25 mouse cellular contexts compared by ENCODE assay signal in genomic region chr10:5967655-5968054, GRCm38 (mm10). TPM values are rescaled to one million over a fixed set of nuclear protein-coding genes. Genes with fewer than 3 reads are reported as not detected.
A peak's percentile ranks its signal among the peaks of the same experiment; 100 is the strongest.
DNase-seq lines count a peak whose midpoint lies in the region; ATAC-seq and TF ChIP-seq lines count a peak whose summit lies in the region.
"Had no signal": no experiment of that assay in that cellular context is flagged by ENCODE, and none has a peak within 500 bp of the region (broad histone marks: within the 10 kb centered on the region; RNA-seq: fewer than 3 reads in every experiment).

No protein-coding gene starts in this region.

- no peak for TF ChIP-seq POLR2A in lung, adult 2 months (IDR thresholded peaks at IDR 0.05; ENCODE audit: borderline replicate concordance, extremely low read depth, low read depth, low read length)
- no peak for TF ChIP-seq POLR2A in CH12.LX (IDR thresholded peaks at IDR 0.05; ENCODE audit: low read depth, low read length)
- TF ChIP-seq POLR2A in myocyte (IDR thresholded peaks at IDR 0.05; ENCODE audit: insufficient read length, low read depth): no peak

- no peak overlapping the region for H3K4me3 ChIP-seq in lung, embryonic 14.5 days (ENCODE audit: low read depth, low read length)
- no peak overlapping the region for H3K4me3 ChIP-seq in lung, adult 2 months (replicated peaks; ENCODE audit: extremely low read depth, low read depth, low read length)
- H3K4me3 ChIP-seq in CH12.LX (replicated peaks in 1 of 3; ENCODE audit: low read depth in 2 of 3, low read length in 2 of 3, poor library complexity in 1 of 3): no peak overlapping the region
- no peak overlapping the region for H3K4me3 ChIP-seq in myocyte
- H3K4me3 ChIP-seq: embryonic facial prominence, embryonic 13.5 days; forebrain, embryonic 10.5 days; gastrocnemius, adult 2 months; heart, embryonic 10.5 days; hindbrain, embryonic 10.5 days; intestine, embryonic 15.5 days had no signal

- WGBS in lung, embryonic 14.5 days: 61% methylated on average over 2 of the region's 2 CpGs
- 60% methylated on average over 2 of the region's 2 CpGs for WGBS in lung, adult 2 months

- H3K27me3 ChIP-seq in lung, embryonic 14.5 days (ENCODE audit: insufficient read depth, low read length): no peaks in the 10 kb centered on the region
- H3K27me3 ChIP-seq in CH12.LX (replicated peaks): no peaks in the 10 kb centered on the region
- no peaks in the 10 kb centered on the region for H3K27me3 ChIP-seq in myocyte (ENCODE audit: control insufficient read depth, insufficient read depth, insufficient read length)
- H3K27me3 ChIP-seq: embryonic facial prominence, embryonic 13.5 days; intestine, embryonic 15.5 days had no signal

- no peak overlapping the region for H3K9ac ChIP-seq in lung, embryonic 14.5 days
- no peak overlapping the region for H3K9ac ChIP-seq in CH12.LX (ENCODE audit: insufficient read depth, low read depth)
- H3K9ac ChIP-seq: embryonic facial prominence, embryonic 13.5 days; hindbrain, embryonic 14.5 days; intestine, embryonic 15.5 days had no signal

- peak; percentile 96 for TF ChIP-seq EP300 in CH12.LX (IDR thresholded peaks at IDR 0.05; ENCODE audit: low read length)

- H3ac ChIP-seq in myocyte (ENCODE audit: control insufficient read depth, insufficient read length): no peak overlapping the region

- H3K36me3 ChIP-seq in lung, embryonic 14.5 days (ENCODE audit: insufficient read depth): no peaks in the 10 kb centered on the region
- H3K36me3 ChIP-seq in CH12.LX (replicated peaks in 1 of 2; ENCODE audit: control insufficient read depth in 1 of 2, insufficient read depth in 1 of 2, low read length in 1 of 2) (no peaks in the 10 kb centered on the region), myocyte (ENCODE audit: control insufficient read depth, insufficient read depth) (no peaks in the 10 kb centered on the region)
- H3K36me3 ChIP-seq: embryonic facial prominence, embryonic 13.5 days; forebrain, embryonic 10.5 days; heart, embryonic 10.5 days; hindbrain, embryonic 10.5 days; intestine, embryonic 15.5 days had no signal

- TF ChIP-seq CTCF in lung, embryonic 14.5 days (IDR thresholded peaks at IDR 0.05; ENCODE audit: low read depth): no peak
- no peak for TF ChIP-seq CTCF in lung, adult 2 months (IDR thresholded peaks at IDR 0.05; ENCODE audit: insufficient read depth, low read length)
- TF ChIP-seq CTCF in CH12.LX (conservative IDR thresholded peaks at IDR 0.05 in 1 of 2, IDR thresholded peaks at IDR 0.05 in 1 of 2; ENCODE audit: low read depth in 2 of 2, low read length in 2 of 2): no peak

- H3K9me3 ChIP-seq in lung, embryonic 14.5 days (ENCODE audit: low read depth, low read length): no peaks in the 10 kb centered on the region
- no peaks in the 10 kb centered on the region for H3K9me3 ChIP-seq in CH12.LX (replicated peaks; ENCODE audit: low read length)
- H3K9me3 ChIP-seq: embryonic facial prominence, embryonic 13.5 days; heart, embryonic 10.5 days; intestine, embryonic 15.5 days had no signal

- DNase-seq in lung, embryonic 14.5 days: peak; percentile 17
- no peak for DNase-seq in lung, adult 2 months
- DNase-seq in CH12.LX (ENCODE audit: extremely low read depth): peak; percentile 62
- DNase-seq in adipocyte (ENCODE audit: low spot score): peak; percentile 53
- DNase-seq in heart, adult 18-20 months: no peak
- no peak for DNase-seq in layer of hippocampus, adult 18-20 months (ENCODE audit: low spot score in 2 of 2)
- DNase-seq in layer of hippocampus, postnatal 14 days (ENCODE audit: low spot score in 2 of 2): no peak
- DNase-seq: adrenal gland, postnatal 10 days; cerebellum, adult 11-12 months; cerebellum, adult 9-10 months; cerebellum, postnatal 36 days; gastrocnemius, adult 2 months; gastrocnemius, postnatal 25 days; heart, postnatal 10 days had no signal

- H3K79me2 ChIP-seq in CH12.LX (replicated peaks; ENCODE audit: control insufficient read depth, extremely low read depth, insufficient read depth, poor library complexity, severe bottlenecking): no peaks in the 10 kb centered on the region
- no peaks in the 10 kb centered on the region for H3K79me2 ChIP-seq in myocyte (ENCODE audit: control insufficient read depth, insufficient read depth)

- no peaks in the 10 kb centered on the region for H3K4me1 ChIP-seq in lung, embryonic 14.5 days (ENCODE audit: insufficient read depth)
- H3K4me1 ChIP-seq in lung, adult 2 months (ENCODE audit: control insufficient read depth, insufficient read depth, low read length): no peaks in the 10 kb centered on the region
- peaks cover 0 to 15% of the 10 kb centered on the region in 2 experiments; a peak in 2 of 4 replicates for H3K4me1 ChIP-seq in CH12.LX (ENCODE audit: control insufficient read depth in 1 of 2, insufficient read depth in 2 of 2)
- H3K4me1 ChIP-seq: embryonic facial prominence, embryonic 13.5 days; forebrain, embryonic 10.5 days; heart, embryonic 10.5 days; hindbrain, embryonic 10.5 days; intestine, embryonic 15.5 days had no signal

- no peak overlapping the region for H3K4me2 ChIP-seq in lung, embryonic 14.5 days
- H3K4me2 ChIP-seq in CH12.LX (ENCODE audit: insufficient read depth, low read depth, poor library complexity, severe bottlenecking): peak overlapping the region; percentile 44; the same call in 1 of the 2 replicates
- peak overlapping the region; percentile 20 for H3K4me2 ChIP-seq in myocyte (ENCODE audit: low read depth)
- H3K4me2 ChIP-seq: embryonic facial prominence, embryonic 13.5 days; hindbrain, embryonic 14.5 days; intestine, embryonic 15.5 days had no signal

- TF ChIP-seq RAD21 in CH12.LX (IDR thresholded peaks at IDR 0.05; ENCODE audit: low read depth, low read length): no peak

- H3K27ac ChIP-seq in lung, embryonic 14.5 days (ENCODE audit: low read depth): no peak overlapping the region
- no peak overlapping the region for H3K27ac ChIP-seq in CH12.LX (ENCODE audit: insufficient read depth, low read depth)
- H3K27ac ChIP-seq: embryonic facial prominence, embryonic 13.5 days; forebrain, embryonic 10.5 days; gastrocnemius, adult 2 months; heart, embryonic 10.5 days; hindbrain, embryonic 10.5 days; hindbrain, embryonic 14.5 days; intestine, embryonic 15.5 days had no signal

- no peak for ATAC-seq in lung, embryonic 14.5 days (ENCODE audit: insufficient read depth)
- ATAC-seq: CD4-positive, CD25-positive, alpha-beta regulatory T cell, adult 4 months; forebrain, embryonic 14.5 days; intestine, embryonic 15.5 days had no signal

- in situ Hi-C loops in CH12.LX (cut with MboI; ENCODE audit: low pct_ligation_motif_present, low pct_unique_long_range_greater_than_20kb, low sequenced_read_pairs): no loop called here

- dilution Hi-C loops in CH12.LX (cut with MboI; ENCODE audit: extremely low pct_ligation_motif_present, extremely low pct_unique_long_range_greater_than_20kb, low sequenced_read_pairs): no loop called here

TF ChIP-seq in CH12.LX, 34 proteins besides CTCF, POLR2A, EP300 and RAD21 (continues in another document):
- TF ChIP-seq TBP (conservative IDR thresholded peaks at IDR 0.05; ENCODE audit: low read depth, low read length) (no peak), CHD1 (IDR thresholded peaks at IDR 0.05; ENCODE audit: low read depth, low read length) (no peak), RCOR1 (conservative IDR thresholded peaks at IDR 0.05; ENCODE audit: low read depth, low read length) (no peak), PAX5 (IDR thresholded peaks at IDR 0.05; ENCODE audit: low read length) (no peak), JUN (IDR thresholded peaks at IDR 0.05; ENCODE audit: insufficient read depth, low read depth, low read length) (peak; percentile 93), IRF4 (IDR thresholded peaks at IDR 0.05; ENCODE audit: low read depth, low read length) (peak; percentile 92), HCFC1 (IDR thresholded peaks at IDR 0.05; ENCODE audit: low read depth, low read length) (no peak), ELF1 (IDR thresholded peaks at IDR 0.05; ENCODE audit: low read depth, low read length) (no peak), MAFK (IDR thresholded peaks at IDR 0.05; ENCODE audit: insufficient replicate concordance, low read length) (peak; percentile 99), ZNF384 (IDR thresholded peaks at IDR 0.05; ENCODE audit: low read depth, low read length) (no peak), ETS1 (conservative IDR thresholded peaks at IDR 0.05; ENCODE audit: low read depth, low read length) (peak; percentile 96), SIN3A (IDR thresholded peaks at IDR 0.05; ENCODE audit: low read length) (0 out of 2 replicates have a peak, but pooled peaks have one; percentile 44), ZKSCAN1 (IDR thresholded peaks at IDR 0.05; ENCODE audit: borderline replicate concordance, low read depth, low read length) (no peak)

TF ChIP-seq in myocyte, 11 proteins besides CTCF, POLR2A, EP300 and RAD21:
- TF ChIP-seq MYOD1 (IDR thresholded peaks at IDR 0.05; ENCODE audit: control insufficient read depth in 1 of 3, insufficient read length in 2 of 3, low read depth in 2 of 3): no peak
- 0 out of 2 replicates have a peak, but pooled peaks have one; percentile 2 for TF ChIP-seq CEBPB (IDR thresholded peaks at IDR 0.05; ENCODE audit: insufficient read depth, poor library complexity, severe bottlenecking)
- TF ChIP-seq TCF3 (IDR thresholded peaks at IDR 0.05; ENCODE audit: insufficient read length, low read depth): no peak

RNA-seq across cellular contexts. Expression of gene Rgs17, which starts 45.5 kb away (rescaled TPM):
- 0.53 and 0.73 TPM in 2 replicates for polyA plus RNA-seq in lung, embryonic 14.5 days (2014; fragmentation: Nextera tagmentation; extraction: Ambion mirVana)
- 0.06 and 0.09 TPM in 2 replicates for polyA plus RNA-seq in lung, adult 2 months (2012; rRNA removed)
- total RNA-seq in CH12.LX (2012; rRNA removed): not detected in 2 replicates
- not detected in 2 replicates for total RNA-seq in CH12.LX (2014; rRNA removed)
- polyA plus RNA-seq in CH12.LX (2012; ENCODE audit: insufficient read length, low read depth): not detected in 2 replicates
- 0.49 TPM for polyA plus RNA-seq in myocyte (2012; fragmentation: generic; extraction: Trizol)
- total RNA-seq in heart, adult 18-20 months (2021): 1 to 10 TPM in 1 of 2 experiments, under 1 TPM in 1; 0.67 to 1.1 TPM
- total RNA-seq in layer of hippocampus, adult 18-20 months (2021): 10 to 100 TPM; 31.0 to 34.5 TPM
- 10 to 100 TPM; 33.4 to 38.4 TPM for total RNA-seq in layer of hippocampus, postnatal 14 days (2021)
- total RNA-seq: granulocyte monocyte progenitor cell, adult 5-6 weeks; MEL had no signal

Comparison
In these comparisons a context has a peak if more than half of its experiments do, and no peak if none do; other contexts are left out.
1. DNase-seq: peak in lung, embryonic 14.5 days (single experiment), CH12.LX (single experiment) and adipocyte (single experiment); none in lung, adult 2 months (single experiment), heart, adult 18-20 months (0 of 2), layer of hippocampus, adult 18-20 months (0 of 2) and layer of hippocampus, postnatal 14 days (0 of 2).
2. RNA of gene Rgs17, which starts 45.5 kb away (total RNA-seq): 33.4 to 38.4 TPM in layer of hippocampus, postnatal 14 days and 31.0 to 34.5 TPM in layer of hippocampus, adult 18-20 months; 0.67 to 1.1 TPM in heart, adult 18-20 months and not detected in CH12.LX; every median in the first group is over 10 times any median in the second.